Mouse (Mus musculus) hindbrain, postnatal 0 days (tissue): Measurements from ENCODE around the gene Kcnab1. TPM values are rescaled to one million over a fixed set of nuclear protein-coding genes. Genes with fewer than 3 reads are reported as not detected.
A peak's percentile ranks its signal among the peaks of the same experiment; 100 is the strongest.

Experiments
- ATAC-seq: fragments of 200-750 bp; cut with Nextera tagmentation; 2 replicates; pipeline ENCODE4 v1.8.0; 2017; ENCODE audit warnings: mild to moderate bottlenecking, moderate TSS enrichment, moderate library complexity
- DNase-seq: peaks from one replicate; pipeline ENCODE4 v3.0.0-alpha.2; 2015; ENCODE audit warnings: low spot score
- H3K27ac ChIP-seq: fragments of 300-500 bp; sonication (generic); 2 replicates; pipeline ENCODE4 v1.5.1; 2014; ENCODE audit warnings: mild to moderate bottlenecking
- H3K27me3 ChIP-seq: fragments of 300-500 bp; sonication (generic); 2 replicates; pipeline ENCODE4 v1.6.1; 2014; ENCODE audit warnings: low read length, mixed read lengths; ENCODE audit not compliant: insufficient read depth
- H3K36me3 ChIP-seq: fragments of 300-500 bp; sonication (generic); 2 replicates; pipeline ENCODE4 v1.6.1; 2014; ENCODE audit warnings: low read length, mixed read lengths; ENCODE audit not compliant: insufficient read depth
- H3K4me1 ChIP-seq: fragments of 300-500 bp; sonication (generic); 2 replicates; pipeline ENCODE4 v1.6.1; 2014; ENCODE audit warnings: antibody characterized with exemption, low read length, mixed read lengths; ENCODE audit not compliant: insufficient read depth
- H3K4me2 ChIP-seq: fragments of 300-500 bp; sonication (generic); 2 replicates; pipeline ENCODE4 v1.6.1; 2014; ENCODE audit warnings: low read depth, mild to moderate bottlenecking, low read length, moderate library complexity, mixed read lengths
- H3K4me3 ChIP-seq: fragments of 300-500 bp; sonication (generic); 2 replicates; pipeline ENCODE4 v1.5.1; 2014; ENCODE audit warnings: low read length
- H3K9ac ChIP-seq: fragments of 300-500 bp; sonication (generic); replicated peaks from 2 replicates; pipeline ENCODE4 v1.6.1; 2014; ENCODE audit warnings: mild to moderate bottlenecking, low read length, moderate library complexity, mixed read lengths
- H3K9me3 ChIP-seq: fragments of 300-500 bp; sonication (generic); 2 replicates; pipeline ENCODE4 v1.6.1; 2016; ENCODE audit warnings: low read length, mixed read lengths
- CTCF ChIP-seq: IDR thresholded peaks from 2 replicates; pipeline ENCODE4 v1.5.1; 2016; ENCODE audit warnings: antibody characterized with exemption, control low read depth, low read depth
- WGBS: fragments of 180-500 bp; shearing (Covaris S2); extraction: QIAGEN DNeasy Blood & Tissue Kit; methylation state at CpG from one replicate; pipeline ENCODE4 v1.1.7; 2014; 5-methylcytosine and 5-hydroxymethylcytosine counted together
- polyA plus RNA-seq: library from polyadenylated mRNA; unstranded; fragments of >200 nt; fragmentation: Nextera tagmentation; extraction: Ambion mirVana; gene quantifications from 2 replicates; pipeline ENCODE4 v1.2.1, GENCODE M21; 2015
- total RNA-seq: library from RNA; depleted of rRNA; stranded (reverse); fragments of >200 nt; gene quantifications from 2 replicates; pipeline ENCODE4 v1.2.3, GENCODE M21; 2014; rRNA removed

Kcnab1 gene
- total RNA-seq: 6.3 and 7.6 TPM in 2 replicates
- polyA plus RNA-seq: 11.3 and 11.5 TPM in 2 replicates

- peak within 1 kb of the TSS; percentile 46 for H3K4me3 ChIP-seq
- DNase-seq (peak; percentile 67), ATAC-seq (peak; percentile 91)
- no peaks in the 10 kb centered on the region for H3K9me3 ChIP-seq
- H3K27me3 ChIP-seq: no peaks in the 10 kb centered on the region
- no peaks in the 10 kb centered on the region; the same call in 1 of the 2 replicates for H3K4me1 ChIP-seq
- peak within 1 kb of the TSS; percentile 38; the same call in 1 of the 2 replicates for H3K27ac ChIP-seq
- under 1% methylated on average over 30 of the region's 30 CpGs for WGBS
- TF ChIP-seq CTCF: no peak
- H3K9ac ChIP-seq: peak within 1 kb of the TSS; percentile 58
- H3K36me3 ChIP-seq: no peaks in the 10 kb centered on the region
- H3K4me2 ChIP-seq: peak within 1 kb of the TSS; percentile 93
Observed at GRCm38 (mm10) chr3:65108945-65109921, at the start of gene Kcnab1. TSS of gene Kcnab1 (plus strand) at chr3:65109384.

GRCm38 (mm10) chr3:65088295-65088694 lies 20.9 kb upstream of the Kcnab1 start:
- no peak for TF ChIP-seq CTCF
- 56% methylated on average over 2 of the region's 2 CpGs for WGBS
- no peak for ATAC-seq

GRCm38 (mm10) chr3:65104117-65104516 lies 5.1 kb upstream of the Kcnab1 start:
- H3K9me3 ChIP-seq: no peaks in the 10 kb centered on the region
- no peak overlapping the region for H3K4me2 ChIP-seq
- ATAC-seq (no peak), DNase-seq (no peak)
- H3K4me1 ChIP-seq: no peaks in the 10 kb centered on the region; the same call in 1 of the 2 replicates
- 74% methylated on average over 6 of the region's 6 CpGs for WGBS
- H3K4me3 ChIP-seq: no peak overlapping the region
- no peak overlapping the region for H3K27ac ChIP-seq
- H3K27me3 ChIP-seq: no peaks in the 10 kb centered on the region
- no peak for TF ChIP-seq CTCF
- no peak overlapping the region for H3K9ac ChIP-seq
- no peaks in the 10 kb centered on the region for H3K36me3 ChIP-seq

More at GRCm38 (mm10) chr3:65088295-65088694, 20.9 kb upstream of the Kcnab1 start:
- no peak overlapping the region for H3K27ac ChIP-seq
- no peaks in the 10 kb centered on the region for H3K27me3 ChIP-seq
- H3K9ac ChIP-seq: no peak overlapping the region
- H3K4me2 ChIP-seq: no peak overlapping the region
- no peak for DNase-seq
- no peaks in the 10 kb centered on the region for H3K36me3 ChIP-seq
- H3K9me3 ChIP-seq: no peaks in the 10 kb centered on the region
- no peak overlapping the region for H3K4me3 ChIP-seq
- no peaks in the 10 kb centered on the region for H3K4me1 ChIP-seq

DNA sequence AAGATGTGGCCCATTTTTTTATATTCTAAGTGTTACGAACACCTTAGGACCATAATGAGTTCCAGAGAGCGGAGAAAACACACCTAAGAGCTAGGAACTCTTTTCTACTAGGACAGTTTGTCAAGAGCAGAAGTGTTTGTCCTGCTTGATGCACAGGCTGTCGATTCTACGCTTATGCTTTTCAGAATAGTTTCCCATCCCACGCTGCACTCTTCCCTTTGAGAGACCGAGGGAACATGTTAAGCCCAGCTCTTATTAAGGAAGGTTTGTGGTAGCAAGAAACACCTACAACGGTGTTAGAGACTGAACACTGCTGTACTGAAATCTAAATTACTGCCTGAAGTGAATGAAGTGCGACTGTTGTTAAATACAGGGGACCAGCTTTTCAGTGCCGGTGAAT lies 1.0 kb downstream of the Kcnab1 start:
- ATAC-seq: no peak
- no peaks in the 10 kb centered on the region for H3K36me3 ChIP-seq
- WGBS: 69% methylated on average over 9 of the region's 9 CpGs
- H3K4me2 ChIP-seq: peak overlapping the region; percentile 93
- no peaks in the 10 kb centered on the region; the same call in 1 of the 2 replicates for H3K4me1 ChIP-seq
- no peak for TF ChIP-seq CTCF
- H3K9ac ChIP-seq: peak overlapping the region; percentile 58; the same call in 1 of the 2 replicates
- no peaks in the 10 kb centered on the region for H3K27me3 ChIP-seq
- DNase-seq: no peak
- H3K9me3 ChIP-seq: no peaks in the 10 kb centered on the region
- peak overlapping the region; percentile 46 for H3K4me3 ChIP-seq
- no peak overlapping the region for H3K27ac ChIP-seq

DNA sequence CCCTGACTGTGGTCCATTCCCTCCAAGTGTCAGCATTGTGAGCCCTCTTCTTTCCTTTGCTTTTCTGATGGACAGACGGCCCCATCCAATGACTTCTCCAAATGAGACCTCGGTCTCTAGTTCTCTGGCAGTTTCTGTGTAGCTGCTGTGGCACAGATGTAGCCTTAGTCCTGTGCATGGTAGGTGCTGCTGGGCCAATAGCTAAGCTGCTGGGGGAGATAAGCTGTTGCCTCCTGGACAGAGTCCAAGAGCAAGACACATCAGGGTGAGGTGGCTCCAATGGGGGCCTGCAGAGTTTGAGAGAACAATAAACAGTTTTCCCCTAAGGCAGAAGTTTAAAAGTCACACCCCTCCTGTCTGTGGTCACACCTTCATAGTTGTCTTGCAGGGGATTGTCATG lies 2.0 kb downstream of the Kcnab1 start:
- H3K27ac ChIP-seq: no peak overlapping the region
- DNase-seq (no peak), ATAC-seq (no peak)
- H3K36me3 ChIP-seq: no peaks in the 10 kb centered on the region
- no peak overlapping the region for H3K9ac ChIP-seq
- no peaks in the 10 kb centered on the region; the same call in 1 of the 2 replicates for H3K4me1 ChIP-seq
- no peak for TF ChIP-seq CTCF
- 61% methylated on average over 2 of the region's 2 CpGs for WGBS
- no peaks in the 10 kb centered on the region for H3K27me3 ChIP-seq
- H3K9me3 ChIP-seq: no peaks in the 10 kb centered on the region
- peak overlapping the region; percentile 93 for H3K4me2 ChIP-seq
- H3K4me3 ChIP-seq: peak overlapping the region; percentile 46

- H3K9me3 ChIP-seq: no peaks in the 10 kb centered on the region
- 90% methylated on average over 6 of the region's 6 CpGs for WGBS
- TF ChIP-seq CTCF: no peak
Observed at GRCm38 (mm10) chr3:65115164-65115563, 6.0 kb downstream of the Kcnab1 start.

More at GRCm38 (mm10) chr3:65115164-65115563, 6.0 kb downstream of the Kcnab1 start:
- H3K27ac ChIP-seq: no peak overlapping the region
- no peaks in the 10 kb centered on the region for H3K27me3 ChIP-seq
- no peak overlapping the region for H3K4me3 ChIP-seq
- H3K4me2 ChIP-seq: no peak overlapping the region
- DNase-seq: no peak
- no peaks in the 10 kb centered on the region for H3K36me3 ChIP-seq
- H3K4me1 ChIP-seq: peaks cover 5% of the 10 kb centered on the region; the same call in 1 of the 2 replicates
- H3K9ac ChIP-seq: no peak overlapping the region
- ATAC-seq: no peak
